Mouse (Mus musculus): ENCODE data around the gene Rere. TPM values are rescaled to one million over a fixed set of nuclear protein-coding genes. Genes with fewer than 3 reads are reported as not detected.
A peak's percentile ranks its signal among the peaks of the same experiment; 100 is the strongest.
"Not testable (repeated sequence)": the region's sequence is repeated elsewhere in the genome, so short reads cannot be mapped to it uniquely, and the experiment has no call there.

Rere gene
- total and polyA plus RNA-seq, 3 experiments = 4.1 to 31.8 TPM; not detected in 1

DNA sequence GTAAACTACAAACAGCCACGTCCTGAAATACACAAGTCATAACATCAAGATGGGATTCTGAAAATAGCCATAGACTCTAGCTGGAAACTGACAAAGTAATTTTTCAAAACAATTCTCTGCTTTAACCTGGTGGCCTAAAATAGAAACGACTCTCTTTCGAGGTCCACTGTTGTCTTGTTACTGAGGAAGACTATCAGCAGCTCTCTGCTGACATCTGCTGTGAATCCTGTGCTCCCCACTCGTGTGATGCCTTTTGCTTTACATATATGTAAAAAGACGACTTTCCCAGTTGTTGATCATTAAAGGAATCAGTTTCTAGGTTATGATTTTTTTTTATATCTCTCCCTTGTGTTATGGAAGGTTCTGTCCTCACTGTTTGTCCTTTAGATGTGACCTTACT lies 194.8 kb downstream of the Rere start:
- TF ChIP-seq RAD21 (IDR thresholded peaks at IDR 0.05; ENCODE audit: low read depth, low read length) (peak; percentile 14), CTCF (IDR thresholded peaks at IDR 0.05 in 2 of 3, conservative IDR thresholded peaks at IDR 0.05 in 1 of 3; ENCODE audit: control insufficient read depth in 1 of 3, insufficient read depth in 1 of 3, low read depth in 2 of 3, low read length in 3 of 3, poor library complexity in 1 of 3, severe bottlenecking in 1 of 3) (peak in 1 of 3 experiments; percentile 16; a peak in 1 of 6 replicates), GABPA (IDR thresholded peaks at IDR 0.05; ENCODE audit: low read depth, low read length) (no peak), SIN3A (IDR thresholded peaks at IDR 0.05; ENCODE audit: low read length) (no peak)
- no peak for DNase-seq (ENCODE audit: low read depth, low spot score)
- H3K36me3 ChIP-seq (ENCODE audit: control insufficient read depth in 1 of 2, insufficient read depth in 2 of 2, low read length in 2 of 2) = peaks cover 0 to 35% of the 10 kb centered on the region in 2 experiments; a peak in 3 of 4 replicates
- no peak overlapping the region for H3K4me3 ChIP-seq (ENCODE audit: control insufficient read depth in 1 of 2, insufficient read depth in 1 of 2, low read depth in 2 of 2, low read length in 2 of 2)
- H3K4me1 ChIP-seq (ENCODE audit: control insufficient read depth in 1 of 2, insufficient read depth in 2 of 2, low read length in 2 of 2) = peaks cover 16 to 34% of the 10 kb centered on the region in 2 experiments
- no peaks in the 10 kb centered on the region for H3K9me3 ChIP-seq (replicated peaks; ENCODE audit: insufficient read depth, low read length)
- no peak overlapping the region for H3K9ac ChIP-seq (ENCODE audit: control insufficient read depth, low read depth, low read length, poor library complexity, severe bottlenecking)
- no peak overlapping the region for H3K27ac ChIP-seq (ENCODE audit: control insufficient read depth, low read depth, low read length)
- no peaks in the 10 kb centered on the region for H3K27me3 ChIP-seq (ENCODE audit: control insufficient read depth in 1 of 2, insufficient read depth in 2 of 2, low read length in 2 of 2)
- H3K79me2 ChIP-seq (ENCODE audit: control insufficient read depth, insufficient read depth, low read length, poor library complexity) = 0 out of 2 replicates have a peak, but pooled peaks cover 1% of the 10 kb centered on the region

DNA sequence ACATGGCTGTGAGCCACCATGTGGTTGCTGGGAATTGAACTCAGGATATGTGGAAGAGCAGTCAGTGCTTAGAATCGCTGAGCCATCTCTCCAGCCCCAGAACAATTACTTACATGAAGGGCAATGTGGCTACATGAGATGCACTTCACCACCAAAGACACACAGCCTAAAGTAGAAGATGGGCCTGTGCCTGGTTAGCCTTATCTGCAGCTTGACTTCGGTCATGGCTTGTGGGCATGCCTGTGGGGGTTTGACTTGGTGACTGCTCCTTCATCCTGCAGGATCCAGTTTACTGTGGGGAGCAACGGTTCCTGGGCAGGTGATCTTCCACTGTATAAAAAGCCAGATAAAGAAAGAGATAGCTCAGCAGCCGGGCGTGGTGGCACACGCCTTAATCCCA lies 196.6 kb downstream of the Rere start:
- Histone ChIP-seq H3K9me3 (replicated peaks; ENCODE audit: insufficient read depth, low read length) (no peaks in the 10 kb centered on the region), H3K79me2 (ENCODE audit: control insufficient read depth, insufficient read depth, low read length, poor library complexity) (0 out of 2 replicates have a peak, but pooled peaks cover 1% of the 10 kb centered on the region), H3K27ac (ENCODE audit: control insufficient read depth, low read depth, low read length) (no peak overlapping the region), H3K4me1 (ENCODE audit: control insufficient read depth in 1 of 2, insufficient read depth in 2 of 2, low read length in 2 of 2) (peaks cover 13 to 26% of the 10 kb centered on the region in 2 experiments), H3K36me3 (ENCODE audit: control insufficient read depth in 1 of 2, insufficient read depth in 2 of 2, low read length in 2 of 2) (peaks cover 0 to 28% of the 10 kb centered on the region in 2 experiments; a peak in 3 of 4 replicates), H3K27me3 (ENCODE audit: control insufficient read depth in 1 of 2, insufficient read depth in 2 of 2, low read length in 2 of 2) (no peaks in the 10 kb centered on the region), H3K9ac (ENCODE audit: control insufficient read depth, low read depth, low read length, poor library complexity, severe bottlenecking) (no peak overlapping the region), H3K4me3 (ENCODE audit: control insufficient read depth in 1 of 2, insufficient read depth in 1 of 2, low read depth in 2 of 2, low read length in 2 of 2) (no peak overlapping the region)
- peak; percentile 19 for DNase-seq (ENCODE audit: low read depth, low spot score)
- TF ChIP-seq ZC3H11A (IDR thresholded peaks at IDR 0.05; ENCODE audit: low read depth, low read length) (no peak), POLR2AphosphoS2 (IDR thresholded peaks at IDR 0.05; ENCODE audit: low read length) (no peak), ETS1 (IDR thresholded peaks at IDR 0.05; ENCODE audit: low read depth, low read length) (no peak), CHD2 (IDR thresholded peaks at IDR 0.05; ENCODE audit: low read length) (no peak), TCF12 (IDR thresholded peaks at IDR 0.05; ENCODE audit: low read depth, low read length) (no peak), HCFC1 (IDR thresholded peaks at IDR 0.05; ENCODE audit: low read depth, low read length) (no peak), BHLHE40 (IDR thresholded peaks at IDR 0.05; ENCODE audit: borderline replicate concordance, low read depth, low read length) (no peak), EP300 (IDR thresholded peaks at IDR 0.05; ENCODE audit: low read depth in 1 of 2, low read length in 2 of 2) (no peak; a peak in 1 of 4 replicates), SMC3 (IDR thresholded peaks at IDR 0.05; ENCODE audit: low read depth, low read length) (no peak), NELFE (IDR thresholded peaks at IDR 0.05; ENCODE audit: low read depth, low read length) (no peak), E2F4 (IDR thresholded peaks at IDR 0.05; ENCODE audit: borderline replicate concordance, low read depth, low read length) (no peak), TBP (IDR thresholded peaks at IDR 0.05; ENCODE audit: low read depth, low read length) (no peak), GABPA (IDR thresholded peaks at IDR 0.05; ENCODE audit: low read depth, low read length) (no peak), MAZ (IDR thresholded peaks at IDR 0.05; ENCODE audit: low read depth, low read length) (no peak), RAD21 (IDR thresholded peaks at IDR 0.05; ENCODE audit: low read depth, low read length) (no peak), GATA1 (IDR thresholded peaks at IDR 0.05; ENCODE audit: low read depth, low read length) (no peak), MAX (IDR thresholded peaks at IDR 0.05; ENCODE audit: low read length) (no peak), NRF1 (IDR thresholded peaks at IDR 0.05; ENCODE audit: insufficient read depth, low read depth, low read length, poor library complexity, severe bottlenecking) (no peak), USF2 (IDR thresholded peaks at IDR 0.05; ENCODE audit: borderline replicate concordance in 1 of 2, insufficient read depth in 1 of 2, low read depth in 1 of 2, low read length in 2 of 2) (no peak)

DNA sequence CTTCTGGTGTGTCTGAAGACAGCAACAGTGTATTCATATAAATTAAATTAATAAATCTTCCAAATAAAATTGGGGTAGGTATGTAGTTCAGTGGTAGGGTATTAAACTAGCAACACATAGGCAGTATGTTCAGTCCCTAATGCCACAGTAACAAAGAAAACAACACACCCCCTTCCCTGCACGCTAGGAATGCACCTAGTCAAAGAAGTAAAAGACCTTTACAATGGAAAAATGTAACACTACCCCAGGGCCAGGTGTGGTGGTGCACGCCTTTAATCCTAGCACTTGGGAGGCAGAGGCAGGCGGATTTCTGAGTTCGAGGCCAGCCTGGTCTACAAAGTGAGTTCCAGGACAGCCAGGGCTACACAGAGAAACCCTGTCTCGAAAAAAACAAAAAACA lies 201.6 kb downstream of the Rere start:
- H3K4me3 ChIP-seq (ENCODE audit: control insufficient read depth in 1 of 2, insufficient read depth in 1 of 2, low read depth in 2 of 2, low read length in 2 of 2); H3K27me3 ChIP-seq (ENCODE audit: control insufficient read depth in 1 of 2, insufficient read depth in 2 of 2, low read length in 2 of 2); H3K79me2 ChIP-seq (ENCODE audit: control insufficient read depth, insufficient read depth, low read length, poor library complexity); H3K27ac ChIP-seq (ENCODE audit: control insufficient read depth, low read depth, low read length); H3K4me1 ChIP-seq (ENCODE audit: control insufficient read depth in 1 of 2, insufficient read depth in 2 of 2, low read length in 2 of 2); H3K9ac ChIP-seq (ENCODE audit: control insufficient read depth, low read depth, low read length, poor library complexity, severe bottlenecking); DNase-seq (ENCODE audit: low read depth, low spot score); H3K9me3 ChIP-seq (replicated peaks; ENCODE audit: insufficient read depth, low read length): not testable (repeated sequence)
- peaks cover 0 to 10% of the 10 kb centered on the region in 2 experiments; a peak in 2 of 4 replicates for H3K36me3 ChIP-seq (ENCODE audit: control insufficient read depth in 1 of 2, insufficient read depth in 2 of 2, low read length in 2 of 2)

Data from MEL (cell line).